Mouse (Mus musculus): ENCODE measurements at regions not wholly inside any gene's neighbourhood (a gene's known extent, or its start where the extent isn't known, plus 50 kb on each side); places are given as distances from the start of the nearest gene placed in this dataset.
A peak's percentile ranks its signal among the peaks of the same experiment; 100 is the strongest.

DNA sequence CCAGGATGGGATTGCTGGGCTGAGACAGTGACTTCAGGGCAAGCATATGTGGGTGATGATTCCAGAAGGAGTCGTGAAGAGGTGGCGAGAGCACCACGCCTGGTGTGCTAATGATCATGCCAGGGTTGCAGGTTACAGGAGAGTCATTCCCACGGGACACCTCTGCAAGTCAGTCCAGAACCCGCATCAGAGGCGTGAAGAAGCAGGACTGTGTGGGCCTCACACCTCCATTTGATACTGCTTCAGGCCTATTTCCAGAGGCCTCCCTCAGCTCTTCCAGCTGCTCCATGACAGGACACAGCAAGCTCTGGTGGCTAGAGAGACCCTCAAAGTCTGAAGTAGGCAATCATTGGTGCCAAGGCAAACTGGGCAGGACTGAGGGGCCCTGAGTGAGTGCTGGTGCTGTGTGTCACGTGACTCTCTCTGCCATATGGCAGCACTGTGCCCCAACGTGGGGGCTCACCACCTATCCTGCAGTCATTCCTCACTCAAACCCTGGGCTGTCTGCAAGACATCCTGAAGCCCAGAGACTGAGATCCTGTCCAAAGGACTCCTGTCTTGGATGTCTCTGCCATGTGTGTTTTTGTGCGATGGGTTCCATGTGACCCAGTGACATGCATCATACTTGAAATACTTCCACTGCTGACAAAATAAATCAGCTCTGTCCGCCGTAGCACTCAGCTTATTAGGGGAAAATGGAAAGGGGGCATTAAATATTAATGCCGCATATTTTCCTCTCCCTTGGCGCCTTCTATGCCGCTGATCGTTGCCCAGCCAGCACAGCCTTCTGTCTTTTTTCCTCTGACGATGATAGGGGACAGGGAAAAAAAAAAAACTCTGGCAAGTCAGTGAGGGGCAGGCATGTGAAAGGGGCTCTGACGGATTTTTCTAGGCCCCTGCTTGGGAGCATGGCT lies 247.6 kb upstream of the Habp2 start:
- DNase-seq (ENCODE audit: low spot score in 2 of 2): no peak

GRCm38 (mm10) chr19:56041930-56042329 lies 245.0 kb upstream of the Habp2 start:
- no peak for DNase-seq (ENCODE audit: low spot score in 2 of 2)

- DNase-seq (ENCODE audit: low spot score in 2 of 2): no peak
These were observed 240.1 kb upstream of the Habp2 start for GRCm38 (mm10) chr19:56046784-56047390.

- DNase-seq (ENCODE audit: low spot score in 2 of 2): no peak
These were observed 232.8 kb upstream of the Habp2 start for GRCm38 (mm10) chr19:56054186-56054585.

- DNase-seq (ENCODE audit: low spot score in 2 of 2): no peak
These were observed 230.5 kb upstream of the Habp2 start for GRCm38 (mm10) chr19:56056397-56056796.

- peak in 1 of 2 experiments; percentile 18 for DNase-seq (ENCODE audit: low spot score in 2 of 2)
These were observed 224.9 kb upstream of the Habp2 start for GRCm38 (mm10) chr19:56061882-56062540.

GRCm38 (mm10) chr19:56063099-56063498 lies 223.8 kb upstream of the Habp2 start:
- no peak for DNase-seq (ENCODE audit: low spot score in 2 of 2)

GRCm38 (mm10) chr19:56065730-56066129 lies 221.2 kb upstream of the Habp2 start:
- no peak for DNase-seq (ENCODE audit: low spot score in 2 of 2)

DNA sequence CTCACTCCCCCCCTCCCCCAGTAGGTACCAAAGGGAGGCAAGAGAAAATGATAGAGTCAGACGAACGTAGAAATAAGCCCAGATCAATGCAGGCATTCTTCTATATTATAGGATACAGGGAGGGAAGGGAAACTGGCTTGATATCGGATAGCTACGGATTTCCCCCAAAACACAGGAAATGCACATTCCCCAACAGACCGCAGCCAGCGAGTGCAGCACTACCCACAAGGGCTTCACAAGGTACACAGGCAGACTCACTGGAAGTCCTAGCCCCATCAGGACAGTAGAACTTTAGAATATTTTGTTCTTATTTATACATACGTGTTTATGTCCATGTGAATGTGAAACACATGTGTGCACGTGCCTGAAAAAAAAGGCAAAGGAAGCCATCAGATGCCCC lies 218.8 kb upstream of the Habp2 start:
- DNase-seq (ENCODE audit: low spot score in 2 of 2): no peak

DNA sequence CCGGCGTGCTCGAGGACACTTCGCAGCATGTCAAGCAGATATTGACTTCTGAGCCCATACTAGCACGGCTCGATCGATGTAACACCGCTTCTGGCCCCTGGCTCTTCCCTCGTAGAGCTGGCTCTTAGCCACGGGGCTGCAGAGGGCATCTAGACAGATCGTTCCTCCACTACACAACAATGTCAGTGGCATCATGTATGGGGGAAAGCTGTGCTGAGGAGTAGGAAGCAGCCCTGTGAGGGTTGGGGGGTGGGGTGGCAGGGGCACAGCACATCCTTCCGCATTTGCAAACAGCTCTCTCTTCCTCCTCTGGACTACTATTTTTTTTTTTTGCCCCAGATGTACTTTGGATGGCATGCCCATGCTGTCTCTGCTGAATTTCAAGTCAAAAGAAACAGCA lies 218.1 kb upstream of the Habp2 start:
- no peak for DNase-seq (ENCODE audit: low spot score in 2 of 2)

- no peak for DNase-seq (ENCODE audit: low spot score in 2 of 2)
These were observed 217.7 kb upstream of the Habp2 start for GRCm38 (mm10) chr19:56069266-56069665.

DNA sequence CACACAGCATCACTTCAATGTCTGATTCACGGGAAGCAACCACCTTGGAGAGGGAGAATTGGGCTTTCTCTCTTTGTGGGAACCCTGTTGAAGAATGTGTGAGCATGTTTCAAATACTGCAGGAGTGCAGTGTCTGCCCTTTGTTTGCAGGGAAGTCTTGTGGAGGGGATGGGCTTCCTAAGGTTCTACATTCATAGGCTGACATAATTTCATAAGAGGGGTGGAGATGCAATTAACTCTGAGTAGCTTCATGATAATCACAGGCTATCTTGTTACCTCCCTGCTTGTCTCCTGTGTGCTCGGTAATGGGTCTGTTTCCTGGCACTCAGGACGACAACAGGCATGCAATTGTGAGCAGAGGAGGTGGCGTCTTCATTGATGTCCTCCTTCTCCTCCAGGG lies 215.6 kb upstream of the Habp2 start:
- no peak for DNase-seq (ENCODE audit: low spot score in 2 of 2)

DNA sequence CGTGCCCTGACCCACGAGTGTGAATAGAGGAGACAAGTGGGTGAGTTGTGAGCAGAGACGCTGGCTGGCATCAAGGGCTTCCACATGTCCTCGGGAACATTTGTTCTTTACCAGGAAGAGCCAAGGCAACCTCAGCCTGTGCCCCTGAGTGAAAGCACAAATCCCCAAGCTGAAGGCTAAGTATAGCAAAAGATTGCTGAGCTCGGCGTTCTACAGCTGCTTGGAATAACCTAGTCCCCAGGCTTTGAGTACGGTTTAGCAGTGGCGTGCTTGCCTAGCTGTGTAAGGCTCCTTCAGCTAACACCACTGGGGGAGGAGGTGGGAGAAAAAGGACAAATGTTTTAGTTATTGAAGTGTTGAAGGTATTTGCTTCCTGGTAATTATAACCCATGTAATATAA lies 210.8 kb upstream of the Habp2 start:
- DNase-seq (ENCODE audit: low spot score in 2 of 2): no peak

DNA sequence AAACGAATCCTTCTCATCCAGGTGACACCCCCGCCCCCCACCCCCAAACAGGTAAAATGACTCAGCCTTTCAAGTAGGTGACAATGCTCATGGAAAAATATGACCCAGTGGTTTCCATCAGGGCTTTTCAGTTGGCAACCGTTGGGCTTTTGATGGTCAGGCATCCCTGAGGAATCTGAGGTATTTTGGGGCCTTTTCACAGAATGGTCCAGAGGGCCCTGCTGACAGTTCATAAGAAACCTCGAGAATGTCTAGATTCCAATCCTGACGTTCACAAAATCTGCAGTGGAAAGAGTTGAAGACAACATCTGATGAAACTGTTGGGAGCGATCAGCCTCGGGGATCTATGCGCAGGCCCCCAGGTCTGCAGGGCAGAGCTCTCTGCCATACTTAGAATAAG lies 209.4 kb upstream of the Habp2 start:
- no peak for DNase-seq (ENCODE audit: low spot score in 2 of 2)

DNA sequence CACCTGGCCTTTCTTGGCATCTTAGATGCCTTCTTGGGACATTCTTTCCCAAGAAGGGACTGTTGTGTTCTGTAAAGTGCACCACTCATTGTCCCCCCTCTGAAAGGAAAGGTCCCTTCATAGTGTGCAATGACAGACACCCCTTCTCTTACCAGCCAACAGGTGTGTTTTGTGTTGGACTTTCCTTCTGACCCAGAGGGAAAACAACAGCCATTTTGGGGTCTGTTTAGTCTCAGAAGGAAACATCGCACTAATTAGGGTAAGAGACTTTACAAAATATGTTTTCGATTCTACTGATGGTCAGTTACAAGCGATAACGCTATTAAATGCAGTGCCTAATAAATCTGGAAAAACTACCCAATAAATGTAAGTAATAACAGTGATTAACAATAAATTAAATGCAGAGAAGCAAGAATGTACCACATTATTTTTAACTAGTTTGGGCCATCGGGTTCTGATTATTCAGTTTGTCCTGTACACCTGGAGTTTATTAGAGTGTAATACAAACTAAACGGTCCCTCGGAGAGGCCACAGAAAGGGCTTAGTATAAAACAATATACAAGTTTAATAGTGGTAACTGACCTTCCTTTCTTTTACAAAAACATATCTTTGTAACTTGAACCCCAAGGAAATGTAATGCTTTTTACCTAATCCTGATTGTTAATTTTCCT lies 200.4 kb upstream of the Habp2 start:
- DNase-seq (ENCODE audit: low spot score in 2 of 2): no peak

- DNase-seq (ENCODE audit: low spot score in 2 of 2): no peak
These were observed 199.8 kb upstream of the Habp2 start for GRCm38 (mm10) chr19:56087127-56087526.

DNA sequence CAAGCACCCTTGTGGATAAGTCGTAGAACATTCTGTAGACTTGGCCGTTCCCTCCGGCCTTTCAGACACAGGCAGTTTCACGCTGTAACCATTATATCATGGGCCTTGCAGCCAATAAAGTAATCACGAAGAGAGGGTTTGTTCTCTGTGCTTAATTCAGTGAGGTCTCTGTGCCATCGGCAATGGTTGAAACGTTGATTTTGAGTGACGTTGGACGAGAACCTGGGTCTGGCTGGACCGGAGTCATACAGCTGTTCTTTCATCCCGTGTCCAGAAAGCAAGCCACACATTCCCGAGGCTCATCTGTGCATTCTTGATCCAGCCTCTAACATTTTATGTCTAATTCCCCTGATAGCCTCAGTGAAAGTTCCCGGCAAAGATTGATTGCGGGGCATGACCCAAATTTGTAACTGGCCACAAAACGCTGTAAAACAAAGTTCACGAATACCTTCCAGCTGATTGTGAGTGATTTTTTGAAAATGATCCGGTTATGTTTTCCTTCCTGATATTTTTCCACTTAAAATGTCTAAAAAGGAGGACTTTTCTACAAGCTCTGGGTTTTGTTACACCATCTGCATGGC lies 197.1 kb upstream of the Habp2 start:
- no peak for DNase-seq (ENCODE audit: low spot score in 2 of 2)

- no peak for DNase-seq (ENCODE audit: low spot score in 2 of 2)
These were observed 195.4 kb upstream of the Habp2 start for GRCm38 (mm10) chr19:56091581-56091980.

GRCm38 (mm10) chr19:56095873-56096272 lies 191.1 kb upstream of the Habp2 start:
- DNase-seq (ENCODE audit: low spot score in 2 of 2): no peak

DNA sequence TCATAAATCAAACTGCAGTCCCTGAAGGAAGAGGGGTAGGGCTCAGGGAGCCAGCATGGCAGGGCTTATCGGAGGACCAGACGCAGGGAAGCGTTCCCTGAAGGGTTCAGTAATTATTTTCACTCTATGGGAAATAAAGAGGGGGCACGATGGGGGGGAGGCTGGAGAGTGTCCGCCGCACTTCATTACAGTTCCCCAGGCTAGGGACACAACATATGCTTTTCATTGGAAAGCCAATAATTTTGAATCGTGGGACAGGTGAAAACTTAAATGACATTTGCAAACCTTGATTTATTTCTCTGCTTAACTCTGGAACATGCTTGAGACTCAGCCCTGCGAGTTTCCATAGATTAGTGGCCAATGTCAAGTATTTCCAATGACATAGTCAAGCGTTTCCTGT lies 187.2 kb upstream of the Habp2 start:
- DNase-seq (ENCODE audit: low spot score in 2 of 2): no peak

GRCm38 (mm10) chr19:56100131-56100872 lies 186.6 kb upstream of the Habp2 start:
- DNase-seq (ENCODE audit: low spot score in 2 of 2): no peak
